Mouse (Mus musculus) heart, postnatal 14 days (tissue): ENCODE data around the gene Pla2g6. TPM values are rescaled to one million over a fixed set of nuclear protein-coding genes. Genes with fewer than 3 reads are reported as not detected.

Experiments
- DNase-seq, 2 experiments: peaks; one replicate each; pipeline ENCODE4 v3.0.0; 2021 to 2022
- intact Hi-C: fragments of 180-260 bp; cut with DNase I; formaldehyde crosslinking; loops from one replicate; pipeline ENCODE4 v1.15.1; 2025
- total RNA-seq, 2 experiments: library from RNA; stranded (reverse); gene quantifications; 2 replicates each; pipeline ENCODE4 v1.2.3; 2021

Gene Pla2g6
- total RNA-seq, 2 experiments from 2014 or later, result 10.4 to 10.6 TPM

DNA sequence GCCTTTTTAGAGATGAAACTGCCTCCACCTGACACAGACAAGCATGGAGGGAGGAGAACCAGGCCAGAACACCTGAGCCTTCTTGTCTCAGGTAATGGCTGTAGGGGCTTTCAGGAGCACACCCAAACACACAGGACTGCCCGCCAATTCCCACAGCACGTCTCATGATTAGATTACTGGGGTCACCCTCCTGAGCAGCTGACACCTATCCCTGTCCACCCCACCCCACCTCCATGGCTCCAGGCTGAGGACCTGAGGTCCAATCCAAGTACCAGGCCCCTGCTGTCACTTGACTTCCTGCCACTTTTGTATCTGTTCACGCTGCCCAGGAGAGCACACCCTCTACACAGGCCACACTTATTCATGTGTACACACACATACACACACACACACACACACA is 2.4 kb downstream of the Pla2g6 start:
- DNase-seq, result no peak
- intact Hi-C loops, result no loop called here

DNA sequence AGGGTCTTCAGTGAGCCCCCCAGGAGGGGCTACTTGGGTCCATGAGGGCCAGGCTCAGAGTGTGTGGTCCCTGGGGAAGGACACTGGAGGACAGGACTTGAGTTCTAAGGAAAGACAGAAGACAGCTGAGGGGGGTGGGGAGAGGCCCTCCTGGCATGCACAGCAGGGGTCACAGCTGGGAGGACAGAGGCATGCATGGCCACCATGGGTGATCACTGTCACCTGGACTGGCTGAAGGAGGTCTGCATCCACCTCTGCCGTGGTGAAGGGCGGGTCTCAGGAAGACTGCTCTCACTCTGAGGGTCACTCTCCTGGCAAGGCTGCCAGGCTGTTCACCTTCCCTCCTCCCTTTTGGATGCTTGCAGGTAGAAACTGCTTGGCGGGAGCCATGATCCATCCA is 3.8 kb downstream of the Pla2g6 start:
- DNase-seq, result no peak
- intact Hi-C loops, result no loop called here

DNA sequence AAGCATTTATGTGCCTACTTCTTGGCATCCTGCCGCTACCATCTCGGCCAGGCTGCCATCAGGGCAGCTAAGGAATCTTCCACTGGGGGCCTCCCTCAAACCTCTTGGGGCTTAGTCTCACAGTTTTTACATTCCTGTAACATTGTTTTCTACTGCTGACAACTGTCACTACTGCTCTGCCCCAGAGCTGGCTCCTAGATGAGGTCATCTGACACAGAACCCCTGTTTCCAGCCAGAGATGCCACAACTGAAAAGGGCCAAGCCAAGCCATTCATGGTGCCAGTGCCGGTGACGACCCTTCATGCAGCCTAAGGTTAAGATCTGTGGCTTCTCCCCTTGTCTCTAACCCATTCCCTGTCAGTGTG is 4.4 kb downstream of the Pla2g6 start:
- intact Hi-C loops, result loop anchor here (2.0 kb wide), 1 partner anchor 25 kb away; no protein-coding TSS in a partner anchor
- DNase-seq, result no peak

DNA sequence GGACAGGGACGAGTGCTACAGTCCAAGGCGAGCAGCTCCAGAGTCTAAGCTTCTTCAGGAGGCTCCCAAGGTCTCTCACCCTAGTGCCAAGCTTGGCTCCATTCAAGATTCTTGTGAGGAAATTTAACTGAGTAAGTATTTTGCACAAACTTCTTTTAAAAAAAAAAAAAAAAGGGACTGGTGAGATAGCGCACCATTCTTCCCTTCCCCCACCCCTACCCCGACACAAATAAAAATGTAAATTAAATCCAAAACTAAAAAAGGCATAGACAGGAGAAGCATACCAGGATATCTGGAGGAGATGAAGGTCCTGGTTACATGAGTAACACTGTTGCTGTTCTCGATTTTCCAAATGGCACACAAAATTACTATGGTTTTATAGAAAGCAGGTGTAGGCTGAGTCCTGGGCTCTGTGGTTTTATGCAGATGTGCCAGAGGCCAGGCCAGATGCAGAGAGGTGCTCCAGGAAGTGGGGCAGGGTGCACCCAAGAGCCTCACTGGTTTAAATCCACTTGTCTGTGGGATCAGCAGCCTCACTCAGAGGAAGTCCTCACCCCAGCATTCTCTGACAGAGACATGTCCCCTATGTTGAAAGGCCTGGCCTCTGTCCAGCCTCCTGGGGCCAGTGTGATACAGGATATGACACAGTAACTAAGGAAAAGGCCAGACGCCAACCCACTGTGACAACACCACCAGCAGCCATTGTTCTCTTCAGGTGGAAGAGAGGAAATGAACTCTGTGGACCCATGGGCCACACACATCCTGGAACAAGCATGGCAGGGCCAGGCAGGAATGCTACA is 5.0 kb downstream of the Pla2g6 start:
- DNase-seq, result peak; percentile 85
- intact Hi-C loops, result loop anchor here (2.0 kb wide), 1 partner anchor 26 kb away; no protein-coding TSS in a partner anchor

DNA sequence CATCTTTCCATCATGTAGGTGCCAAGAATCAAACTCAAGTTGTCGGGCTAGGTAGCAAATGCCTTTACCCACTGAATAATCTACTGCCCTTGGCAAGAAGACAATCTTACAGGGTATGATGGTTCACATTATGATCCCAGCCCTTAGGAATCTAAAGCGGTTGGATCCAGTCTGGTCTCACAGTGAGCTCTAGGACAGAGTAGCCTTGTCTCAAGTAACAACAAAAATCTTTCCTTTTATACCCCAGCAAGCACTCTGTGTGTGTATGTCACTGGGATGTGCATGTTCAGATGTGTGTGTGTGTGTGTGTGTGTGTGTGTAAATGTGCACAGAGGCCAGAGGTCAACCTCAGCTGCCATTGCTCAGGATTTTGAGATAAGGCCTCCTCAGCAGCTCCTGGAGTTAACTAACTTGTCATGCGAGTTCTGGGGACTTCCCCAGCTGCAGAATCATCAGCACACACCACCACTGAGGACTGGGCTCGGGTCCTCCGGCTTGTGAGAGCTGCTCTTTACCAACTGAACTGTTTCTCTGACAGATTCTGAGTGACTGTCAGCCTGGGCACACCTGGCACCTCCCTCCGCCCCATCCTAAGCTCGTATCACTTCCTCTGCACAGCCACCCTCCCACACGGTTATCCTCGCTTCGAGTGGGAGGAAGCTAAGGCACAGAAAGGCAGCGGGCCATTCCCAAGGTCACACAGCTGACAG is 5.8 kb downstream of the Pla2g6 start:
- intact Hi-C loops, result loop anchor here (2.0 kb wide), 1 partner anchor 26 kb away; no protein-coding TSS in a partner anchor
- no peak for DNase-seq

DNA sequence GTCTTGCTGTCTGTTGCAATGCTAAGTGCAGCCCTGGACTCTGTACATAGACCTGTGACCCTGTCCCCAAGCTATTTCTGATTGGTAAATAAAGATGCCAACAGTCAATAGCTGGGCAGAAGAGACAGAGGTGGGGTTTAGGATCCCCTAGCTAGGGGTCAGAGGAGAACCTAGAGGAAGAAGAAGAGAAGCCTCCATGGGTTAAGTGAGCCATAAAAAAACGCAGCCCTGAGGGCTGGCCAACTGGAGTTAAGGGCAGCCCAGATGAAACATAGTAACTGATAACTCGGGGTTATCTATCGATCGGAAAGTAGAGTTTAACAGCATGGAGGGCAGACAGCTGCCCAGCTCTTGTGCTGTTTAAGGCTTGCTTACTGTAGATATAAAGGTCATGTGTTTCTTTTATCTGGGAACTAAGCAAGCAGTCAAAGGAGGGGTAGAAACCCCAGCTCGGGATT is 6.4 kb downstream of the Pla2g6 start:
- no peak for DNase-seq
- intact Hi-C loops, result loop anchor here (2.0 kb wide), 1 partner anchor 27 kb away; no protein-coding TSS in a partner anchor

DNA sequence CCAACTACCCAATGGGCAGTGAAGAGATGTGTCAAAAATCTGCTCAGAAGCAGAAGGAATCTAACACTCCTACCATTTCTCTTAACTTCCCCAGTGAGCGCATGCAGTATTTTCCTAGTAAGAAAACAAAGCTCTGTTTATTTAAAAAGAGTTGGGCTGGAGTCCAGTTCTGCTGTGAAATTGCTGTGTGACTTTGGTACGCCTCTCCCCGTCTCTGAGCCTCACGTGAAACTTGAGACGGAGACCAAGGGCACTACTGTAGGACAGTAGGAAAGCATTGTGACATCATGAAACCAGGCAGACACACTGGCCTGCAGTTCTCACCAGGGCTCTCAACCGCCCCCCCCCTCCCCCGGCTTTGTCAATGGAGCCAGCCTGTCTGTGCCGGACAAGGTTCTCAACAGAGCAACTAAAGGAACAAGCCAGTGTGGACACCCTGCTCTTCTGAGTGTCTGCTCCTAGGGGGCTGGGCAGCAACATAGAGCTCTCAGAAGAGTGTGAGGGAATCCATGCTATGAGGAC is 14.3 kb downstream of the Pla2g6 start:
- DNase-seq, result no peak
- intact Hi-C loops, result no loop called here

DNA sequence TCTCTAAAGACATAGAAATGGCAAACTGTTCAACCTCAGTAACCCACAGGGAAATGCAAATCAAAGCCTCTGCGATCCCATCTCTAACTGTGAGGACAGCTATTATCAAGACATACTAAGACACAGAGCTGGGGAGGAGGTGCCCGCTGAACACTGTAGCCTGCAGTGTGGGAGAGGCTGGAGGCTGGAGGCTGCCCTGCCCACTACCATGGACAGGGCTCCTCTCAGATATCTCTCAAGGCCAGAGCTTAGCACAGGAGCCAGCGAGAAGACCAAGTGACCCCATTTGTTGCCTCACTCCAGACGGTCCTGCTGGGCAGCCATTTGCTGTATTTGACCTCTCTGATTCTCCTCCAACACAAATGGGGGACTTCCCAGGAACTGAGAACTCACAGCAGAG is 20.3 kb downstream of the Pla2g6 start:
- intact Hi-C loops, result no loop called here
- no peak for DNase-seq

DNA sequence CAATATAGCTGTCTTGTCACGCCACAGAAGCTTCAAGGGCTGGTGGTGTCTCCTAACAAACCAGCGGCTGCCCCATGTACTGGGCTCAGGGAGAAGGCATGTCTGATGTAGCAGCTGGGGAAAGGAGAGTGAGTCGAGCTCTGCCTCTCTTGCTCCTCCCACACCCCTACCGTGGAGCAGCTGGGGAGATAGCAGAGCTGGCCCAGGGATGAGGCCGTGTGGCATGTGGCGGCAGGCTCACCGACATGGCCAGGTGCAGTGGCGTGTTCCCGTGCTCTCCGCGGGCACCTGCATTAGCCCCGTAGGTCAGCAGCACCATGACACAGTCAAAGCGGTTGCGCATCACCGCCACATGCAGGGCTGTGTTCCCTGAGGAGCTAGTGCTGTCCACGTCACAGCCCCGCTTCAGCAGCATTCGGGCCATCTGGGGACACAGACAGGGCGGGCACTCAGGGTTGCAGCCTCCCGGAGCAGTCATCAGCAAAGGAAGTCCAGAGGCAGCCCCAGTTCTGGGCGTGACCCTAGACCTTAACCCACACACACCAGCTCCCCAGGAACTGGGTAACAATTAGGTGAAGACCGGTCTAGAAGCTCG is 22.1 kb downstream of the Pla2g6 start:
- intact Hi-C loops, result no loop called here
- peak in 1 of 2 experiments; percentile 26 for DNase-seq

DNA sequence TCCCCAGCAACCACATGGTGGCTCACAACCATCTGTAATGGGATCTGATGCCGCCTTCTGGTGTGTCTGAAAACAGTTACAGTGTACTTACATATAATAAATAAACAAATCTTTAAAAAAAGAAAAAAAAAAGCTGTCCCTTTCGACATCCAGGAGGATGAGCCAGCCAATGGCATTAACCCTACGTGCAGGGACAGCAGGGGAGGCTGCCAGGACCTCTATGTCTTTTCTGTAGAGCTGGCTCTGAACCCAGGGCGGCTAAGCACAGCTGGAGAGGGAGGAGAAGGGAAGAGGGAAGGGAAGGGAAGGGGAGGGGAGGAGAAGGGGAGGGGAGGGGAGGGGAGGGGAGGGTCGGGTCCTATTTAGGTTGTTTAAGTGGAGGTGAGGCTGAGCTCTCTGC is 23.4 kb downstream of the Pla2g6 start:
- DNase-seq, result no peak
- intact Hi-C loops, result no loop called here

DNA sequence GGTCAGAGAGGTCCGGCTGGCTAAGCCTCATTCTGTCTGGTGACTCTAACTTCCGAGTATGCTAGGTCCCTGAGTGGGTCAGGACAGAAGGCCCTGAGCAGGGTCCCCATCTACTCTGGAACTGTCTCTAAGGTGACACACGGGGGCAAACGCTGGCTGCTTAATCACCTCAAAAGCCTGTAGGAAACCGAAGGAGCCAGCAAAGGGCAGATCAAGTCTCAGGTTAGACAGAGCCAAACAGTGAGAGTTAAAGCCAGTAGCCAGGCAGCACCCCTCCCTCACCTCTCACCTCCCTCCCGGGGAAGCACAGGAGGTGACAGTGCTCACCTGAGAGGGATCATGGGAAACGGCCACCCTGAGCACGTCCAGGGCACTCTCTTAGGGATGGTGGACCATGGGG is 24.5 kb downstream of the Pla2g6 start:
- intact Hi-C loops, result no loop called here
- peak in 1 of 2 experiments; percentile 26 for DNase-seq

DNA sequence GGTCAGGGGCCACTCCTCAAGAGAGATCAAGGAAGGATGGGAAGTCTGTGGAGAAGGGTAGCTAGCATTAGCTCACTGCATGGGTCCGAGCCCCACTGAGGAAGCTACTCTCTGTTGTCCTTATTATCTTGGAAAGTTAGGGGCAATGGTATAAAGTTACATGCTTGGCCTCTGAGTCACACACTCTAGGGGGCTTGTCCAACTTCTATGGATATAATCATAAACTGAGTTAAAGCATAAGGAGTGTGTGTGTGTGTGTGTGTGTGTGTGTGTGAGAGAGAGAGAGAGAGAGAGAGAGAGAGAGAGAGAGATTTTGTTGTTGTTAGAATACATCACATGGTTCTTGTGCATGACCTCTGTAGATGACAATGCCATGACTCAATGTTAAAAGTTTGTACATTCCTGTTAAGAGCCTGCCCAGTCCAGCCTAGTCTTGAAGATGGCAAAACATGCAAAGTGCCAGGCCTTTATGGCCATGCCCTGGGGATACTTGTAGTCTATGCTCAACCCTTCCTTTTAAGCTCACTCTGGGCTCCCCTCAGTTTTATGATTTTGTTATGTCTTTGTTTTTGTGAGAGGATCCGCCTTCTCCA is 28.5 kb downstream of the Pla2g6 start:
- intact Hi-C loops, result no loop called here

DNA sequence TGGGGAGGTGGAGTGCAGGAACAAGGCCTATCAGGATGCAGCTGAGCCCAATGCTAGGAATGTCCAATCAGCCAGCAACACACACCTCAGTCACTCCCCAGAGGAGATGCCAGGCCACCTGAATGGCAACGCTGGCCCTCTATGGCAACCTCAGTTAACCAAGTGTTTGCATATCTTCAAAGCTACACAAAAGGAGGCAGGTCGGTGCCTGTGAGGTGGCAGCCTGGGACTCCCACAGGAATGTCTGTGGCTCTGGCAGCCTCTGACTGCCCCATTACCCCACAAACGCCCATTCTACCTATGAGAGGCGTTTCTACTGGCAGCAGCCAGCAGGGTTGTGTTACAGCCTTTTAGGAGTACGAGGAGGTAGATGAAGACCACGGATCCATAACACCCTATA is 29.6 kb downstream of the Pla2g6 start:
- intact Hi-C loops, result no loop called here
- no peak for DNase-seq

More for the DNA sequence above, 28.5 kb downstream of the Pla2g6 start:
- no peak for DNase-seq

DNA sequence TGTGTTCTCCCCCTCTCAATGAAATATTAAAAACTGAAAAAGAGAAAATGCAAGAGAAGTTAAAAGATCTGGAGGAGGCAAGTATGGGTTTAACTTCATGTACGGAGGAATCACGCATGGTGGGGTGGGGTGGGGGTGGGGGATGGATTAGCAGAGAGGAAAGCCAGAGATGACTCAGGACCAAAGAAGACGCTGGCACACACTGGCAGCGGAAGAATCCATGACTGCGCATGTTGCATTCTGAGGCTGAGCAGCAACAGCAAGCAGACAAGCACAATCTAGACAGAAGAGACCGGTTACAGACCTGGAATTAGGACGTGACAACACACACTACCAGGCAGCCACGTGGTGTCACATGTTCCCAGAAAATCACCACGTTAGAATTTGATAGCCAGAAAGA is 35.4 kb downstream of the Pla2g6 start:
- no peak for DNase-seq
- intact Hi-C loops, result no loop called here

DNA sequence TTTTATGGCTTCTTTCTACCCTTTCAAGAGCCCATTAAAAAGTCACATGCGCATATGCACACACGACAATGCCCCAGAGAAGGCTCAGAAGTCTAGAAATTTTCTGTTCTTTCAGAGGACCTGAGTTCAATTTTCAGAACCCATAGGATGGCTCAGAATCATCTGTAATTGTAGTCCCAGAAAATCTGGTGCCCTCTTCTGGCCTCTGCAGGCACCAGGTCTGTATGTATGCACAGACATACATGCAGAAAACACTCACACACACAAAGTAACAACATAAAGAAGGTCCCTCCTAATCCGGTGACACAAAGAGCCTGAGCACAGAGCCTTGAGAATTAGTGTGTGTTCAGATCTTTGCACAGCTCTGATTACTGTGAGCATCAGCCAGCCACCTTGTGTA is 37.9 kb downstream of the Pla2g6 start:
- DNase-seq, result no peak
- intact Hi-C loops, result no loop called here

DNA sequence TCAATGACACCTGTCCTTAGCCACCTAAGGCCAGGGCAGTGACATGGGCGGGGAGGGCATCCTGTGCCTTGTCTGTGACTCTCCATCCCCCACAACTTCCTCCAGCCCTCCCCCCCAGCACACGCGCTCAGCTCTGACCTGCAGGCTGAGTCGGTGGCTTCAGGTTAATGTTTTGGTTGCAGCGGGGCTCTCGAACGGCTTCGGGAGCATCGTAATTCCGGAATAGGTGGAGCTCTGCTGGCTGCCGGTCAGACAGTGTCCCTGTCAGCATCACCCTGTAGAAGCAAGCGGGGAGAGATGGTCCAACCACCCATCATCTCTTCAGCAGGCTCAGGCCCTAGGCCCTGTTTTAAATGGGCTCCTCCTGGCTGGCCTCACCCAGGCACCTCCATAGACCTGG is 38.7 kb downstream of the Pla2g6 start:
- no peak for DNase-seq
- intact Hi-C loops, result no loop called here

DNA sequence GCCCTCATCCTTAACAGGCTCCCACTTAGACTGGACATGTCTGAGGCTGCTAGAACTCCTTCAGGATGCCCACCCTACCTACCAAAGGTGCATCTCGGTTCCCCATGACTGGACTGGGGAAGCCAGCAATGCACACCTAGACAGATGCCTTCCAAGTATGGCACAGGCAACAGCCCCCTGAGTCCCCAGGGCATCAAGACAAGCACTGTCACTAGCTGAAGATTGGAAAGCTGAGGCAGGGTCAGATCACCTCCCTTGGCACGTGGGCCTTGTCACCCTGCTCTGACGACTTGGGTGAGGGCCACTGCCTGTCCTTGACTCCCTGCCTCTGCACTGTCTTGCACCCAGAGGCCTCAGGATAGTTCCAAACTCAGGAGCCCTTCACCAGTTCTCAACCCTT is 39.8 kb downstream of the Pla2g6 start:
- intact Hi-C loops, result loop anchor here (1.0 kb wide), 1 partner anchor 13 kb away; no protein-coding TSS in a partner anchor
- DNase-seq, result no peak

DNA sequence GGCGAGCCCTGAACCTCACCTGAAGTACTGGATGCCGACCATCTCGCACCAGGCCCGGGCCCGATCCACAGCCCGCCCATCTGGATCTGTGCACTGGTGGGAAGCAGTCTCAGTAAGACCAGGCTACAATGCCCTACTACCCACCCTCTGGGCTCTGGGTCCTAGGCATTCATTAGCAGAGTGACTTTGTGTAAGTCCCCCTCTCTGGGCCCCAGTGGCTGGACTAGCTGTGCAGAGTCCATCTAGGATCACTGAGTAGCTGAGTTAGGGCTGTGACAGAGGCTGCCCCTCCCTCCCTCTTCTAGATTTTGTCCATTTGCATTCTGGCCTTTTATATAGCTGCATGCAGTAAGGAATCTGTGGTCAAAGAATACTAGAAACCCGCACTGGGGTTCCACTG is 41.1 kb downstream of the Pla2g6 start:
- no peak for DNase-seq
- intact Hi-C loops, result no loop called here

DNA sequence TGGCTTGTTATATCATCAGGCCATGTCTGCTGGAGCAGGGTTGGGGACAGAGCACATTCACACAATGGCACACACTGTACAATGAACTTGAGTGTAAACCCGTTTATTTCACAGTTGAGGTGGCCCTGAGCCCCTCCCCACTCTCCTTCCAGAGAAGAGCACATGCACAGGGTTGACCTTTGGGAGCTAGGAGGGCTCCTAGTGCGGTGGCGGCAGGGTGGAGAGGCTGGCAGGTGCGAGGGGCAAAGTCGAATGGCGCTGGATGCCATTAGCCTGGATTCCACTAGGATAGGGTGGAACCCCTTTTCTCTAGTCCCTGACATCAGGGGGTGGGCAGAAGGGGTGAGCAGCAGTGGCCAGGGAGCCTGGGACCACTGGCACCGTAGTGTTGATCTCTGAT is 42.0 kb downstream of the Pla2g6 start:
- intact Hi-C loops, result no loop called here
- DNase-seq, result no peak

DNA sequence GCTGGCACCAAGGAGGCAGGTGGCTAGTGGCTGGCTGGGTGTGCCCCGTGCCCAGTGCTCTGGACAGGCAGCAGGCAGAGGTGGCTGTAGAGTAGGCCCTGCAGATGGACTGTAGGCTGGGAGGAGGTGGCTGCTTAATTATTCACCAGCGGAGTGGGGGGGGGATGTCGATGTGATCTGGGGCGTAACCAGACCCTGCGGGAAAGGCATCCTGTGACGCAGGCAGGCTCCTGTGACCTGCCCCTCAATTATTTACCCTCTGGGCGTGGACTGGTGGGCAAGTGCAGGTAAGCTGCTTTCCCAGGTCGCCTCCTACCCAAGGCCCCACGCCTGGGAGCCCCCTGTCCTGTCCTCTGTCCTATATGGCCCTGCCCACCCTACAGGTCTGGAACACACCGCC is 42.8 kb downstream of the Pla2g6 start, which contains the start of gene Baiap2l2:
Gene Baiap2l2 (minus strand): TSS at position 139 of the 400 bp plus-strand sequence.
- DNase-seq, result no peak
- intact Hi-C loops, result no loop called here

DNA sequence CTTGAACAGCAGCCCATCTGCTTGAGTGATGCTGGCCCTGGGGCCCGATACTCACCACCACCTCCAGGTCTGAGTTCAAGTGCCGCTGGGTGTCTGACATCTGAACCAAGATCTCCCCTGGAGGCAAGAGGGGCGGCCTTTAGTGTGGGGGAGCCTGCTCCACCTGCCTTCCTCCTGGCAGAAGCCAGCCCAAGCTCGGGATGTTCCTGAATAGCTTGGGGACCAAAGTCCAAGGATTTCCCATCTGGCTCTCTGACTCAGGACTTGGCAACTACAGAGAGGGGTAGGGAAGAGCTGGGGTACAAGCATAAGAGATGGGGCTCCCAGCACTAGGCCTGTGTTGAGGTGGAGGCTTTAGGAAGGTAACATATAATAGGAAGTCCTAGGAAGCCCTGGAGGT is 44.8 kb downstream of the Pla2g6 start:
- DNase-seq, result no peak
- intact Hi-C loops, result no loop called here
